Mouse (Mus musculus) cerebellum, postnatal 36 days (tissue): Measurements from ENCODE around the gene Zfp566.

Experiments
- DNase-seq, 2 experiments: peaks; one replicate each; pipeline ENCODE4 v3.0.0; 2021 to 2022; ENCODE audit warnings: mixed read lengths in 2 of 2

Zfp566 gene

GRCm38 (mm10) chr7:30053591-30053990 lies 36.7 kb downstream of the Zfp566 start:
- no peak for DNase-seq

GRCm38 (mm10) chr7:30050882-30051548 lies 39.3 kb downstream of the Zfp566 start, which contains the start of gene Zfp14:
Gene Zfp14 (minus strand): TSS chr7:30051380.
- peak; percentile 94 for DNase-seq

GRCm38 (mm10) chr7:30048126-30048525 lies 42.2 kb downstream of the Zfp566 start:
- DNase-seq, result no peak

GRCm38 (mm10) chr7:30044354-30044753 lies 46.0 kb downstream of the Zfp566 start:
- no peak for DNase-seq

GRCm38 (mm10) chr7:30034331-30034730 lies 56.0 kb downstream of the Zfp566 start:
- no peak for DNase-seq

GRCm38 (mm10) chr7:30031379-30031778 lies 58.9 kb downstream of the Zfp566 start:
- no peak for DNase-seq

- no peak for DNase-seq
Measured at GRCm38 (mm10) chr7:30030677-30031076, 59.6 kb downstream of the Zfp566 start.

- DNase-seq, result no peak
Measured at GRCm38 (mm10) chr7:30028572-30028971, 61.8 kb downstream of the Zfp566 start.
